Mouse (Mus musculus): ENCODE results near the gene 4931422A03Rik. TPM values are rescaled to one million over a fixed set of nuclear protein-coding genes. Genes with fewer than 3 reads are reported as not detected.

4931422A03Rik gene
- polyA plus RNA-seq, 1 experiment: not detected

- Histone ChIP-seq H3K36me3 (ENCODE audit: control insufficient read depth, insufficient read depth, low read length, poor library complexity, severe bottlenecking) (no peaks in the 10 kb centered on the region), H3K27ac (ENCODE audit: insufficient read depth, low read length) (no peak overlapping the region), H3K9me3 (replicated peaks; ENCODE audit: control insufficient read depth, insufficient read depth, low read length, poor library complexity, severe bottlenecking) (no peaks in the 10 kb centered on the region), H3K27me3 (ENCODE audit: control insufficient read depth, insufficient read depth, low read length, poor library complexity, severe bottlenecking) (no peaks in the 10 kb centered on the region), H3K4me1 (ENCODE audit: control insufficient read depth, insufficient read depth, low read length) (no peaks in the 10 kb centered on the region), H3K4me3 (ENCODE audit: low read depth, low read length) (no peak overlapping the region), H3K9ac (ENCODE audit: low read depth, poor library complexity, severe bottlenecking) (no peak overlapping the region)
- TF ChIP-seq CTCF (IDR thresholded peaks at IDR 0.05; ENCODE audit: low read depth, low read length) (no peak), POLR2A (IDR thresholded peaks at IDR 0.05; ENCODE audit: insufficient read depth, low read length) (no peak), EP300 (IDR thresholded peaks at IDR 0.05; ENCODE audit: insufficient read depth, low read depth, low read length) (no peak)
These were observed 87.1 kb downstream of the 4931422A03Rik start for GRCm38 (mm10) chr2:103941085-103941484.

GRCm38 (mm10) chr2:103939003-103939402, 89.2 kb downstream of the 4931422A03Rik start:
- no peaks in the 10 kb centered on the region for H3K9me3 ChIP-seq (replicated peaks; ENCODE audit: control insufficient read depth, insufficient read depth, low read length, poor library complexity, severe bottlenecking)
- TF ChIP-seq EP300 (IDR thresholded peaks at IDR 0.05; ENCODE audit: insufficient read depth, low read depth, low read length) (no peak), POLR2A (IDR thresholded peaks at IDR 0.05; ENCODE audit: insufficient read depth, low read length) (no peak), CTCF (IDR thresholded peaks at IDR 0.05; ENCODE audit: low read depth, low read length) (no peak)
- no peak overlapping the region for H3K27ac ChIP-seq (ENCODE audit: insufficient read depth, low read length)
- no peak overlapping the region for H3K4me3 ChIP-seq (ENCODE audit: low read depth, low read length)
- no peak overlapping the region for H3K9ac ChIP-seq (ENCODE audit: low read depth, poor library complexity, severe bottlenecking)
- H3K27me3 ChIP-seq (ENCODE audit: control insufficient read depth, insufficient read depth, low read length, poor library complexity, severe bottlenecking): no peaks in the 10 kb centered on the region
- H3K36me3 ChIP-seq (ENCODE audit: control insufficient read depth, insufficient read depth, low read length, poor library complexity, severe bottlenecking): no peaks in the 10 kb centered on the region
- H3K4me1 ChIP-seq (ENCODE audit: control insufficient read depth, insufficient read depth, low read length): no peaks in the 10 kb centered on the region

GRCm38 (mm10) chr2:103938573-103938972, 89.6 kb downstream of the 4931422A03Rik start:
- TF ChIP-seq EP300 (IDR thresholded peaks at IDR 0.05; ENCODE audit: insufficient read depth, low read depth, low read length) (no peak), POLR2A (IDR thresholded peaks at IDR 0.05; ENCODE audit: insufficient read depth, low read length) (no peak), CTCF (IDR thresholded peaks at IDR 0.05; ENCODE audit: low read depth, low read length) (no peak)
- H3K4me1 ChIP-seq (ENCODE audit: control insufficient read depth, insufficient read depth, low read length): no peaks in the 10 kb centered on the region

GRCm38 (mm10) chr2:103937670-103938069, 90.5 kb downstream of the 4931422A03Rik start:
- Histone ChIP-seq H3K4me1 (ENCODE audit: control insufficient read depth, insufficient read depth, low read length) (no peaks in the 10 kb centered on the region), H3K4me3 (ENCODE audit: low read depth, low read length) (no peak overlapping the region), H3K36me3 (ENCODE audit: control insufficient read depth, insufficient read depth, low read length, poor library complexity, severe bottlenecking) (no peaks in the 10 kb centered on the region), H3K9me3 (replicated peaks; ENCODE audit: control insufficient read depth, insufficient read depth, low read length, poor library complexity, severe bottlenecking) (no peaks in the 10 kb centered on the region), H3K27me3 (ENCODE audit: control insufficient read depth, insufficient read depth, low read length, poor library complexity, severe bottlenecking) (no peaks in the 10 kb centered on the region), H3K9ac (ENCODE audit: low read depth, poor library complexity, severe bottlenecking) (no peak overlapping the region), H3K27ac (ENCODE audit: insufficient read depth, low read length) (no peak overlapping the region)
- no peak for TF ChIP-seq CTCF (IDR thresholded peaks at IDR 0.05; ENCODE audit: low read depth, low read length)

More at GRCm38 (mm10) chr2:103938573-103938972, 89.6 kb downstream of the 4931422A03Rik start:
- no peaks in the 10 kb centered on the region for H3K9me3 ChIP-seq (replicated peaks; ENCODE audit: control insufficient read depth, insufficient read depth, low read length, poor library complexity, severe bottlenecking)
- H3K4me3 ChIP-seq (ENCODE audit: low read depth, low read length): no peak overlapping the region
- no peak overlapping the region for H3K9ac ChIP-seq (ENCODE audit: low read depth, poor library complexity, severe bottlenecking)
- no peaks in the 10 kb centered on the region for H3K36me3 ChIP-seq (ENCODE audit: control insufficient read depth, insufficient read depth, low read length, poor library complexity, severe bottlenecking)
- H3K27me3 ChIP-seq (ENCODE audit: control insufficient read depth, insufficient read depth, low read length, poor library complexity, severe bottlenecking): no peaks in the 10 kb centered on the region
- no peak overlapping the region for H3K27ac ChIP-seq (ENCODE audit: insufficient read depth, low read length)

- H3K4me1 ChIP-seq (ENCODE audit: control insufficient read depth, insufficient read depth, low read length): no peaks in the 10 kb centered on the region
- H3K27me3 ChIP-seq (ENCODE audit: control insufficient read depth, insufficient read depth, low read length, poor library complexity, severe bottlenecking): no peaks in the 10 kb centered on the region
- TF ChIP-seq CTCF (IDR thresholded peaks at IDR 0.05; ENCODE audit: low read depth, low read length) (no peak), POLR2A (IDR thresholded peaks at IDR 0.05; ENCODE audit: insufficient read depth, low read length) (no peak), EP300 (IDR thresholded peaks at IDR 0.05; ENCODE audit: insufficient read depth, low read depth, low read length) (no peak)
- H3K27ac ChIP-seq (ENCODE audit: insufficient read depth, low read length): no peak overlapping the region
- no peak overlapping the region for H3K4me3 ChIP-seq (ENCODE audit: low read depth, low read length)
- H3K36me3 ChIP-seq (ENCODE audit: control insufficient read depth, insufficient read depth, low read length, poor library complexity, severe bottlenecking): no peaks in the 10 kb centered on the region
- no peak overlapping the region for H3K9ac ChIP-seq (ENCODE audit: low read depth, poor library complexity, severe bottlenecking)
- no peaks in the 10 kb centered on the region for H3K9me3 ChIP-seq (replicated peaks; ENCODE audit: control insufficient read depth, insufficient read depth, low read length, poor library complexity, severe bottlenecking)
These were observed 91.5 kb downstream of the 4931422A03Rik start for GRCm38 (mm10) chr2:103936666-103937065.

- Histone ChIP-seq H3K9ac (ENCODE audit: low read depth, poor library complexity, severe bottlenecking) (no peak overlapping the region), H3K9me3 (replicated peaks; ENCODE audit: control insufficient read depth, insufficient read depth, low read length, poor library complexity, severe bottlenecking) (no peaks in the 10 kb centered on the region), H3K36me3 (ENCODE audit: control insufficient read depth, insufficient read depth, low read length, poor library complexity, severe bottlenecking) (no peaks in the 10 kb centered on the region), H3K27me3 (ENCODE audit: control insufficient read depth, insufficient read depth, low read length, poor library complexity, severe bottlenecking) (no peaks in the 10 kb centered on the region), H3K4me1 (ENCODE audit: control insufficient read depth, insufficient read depth, low read length) (no peaks in the 10 kb centered on the region), H3K4me3 (ENCODE audit: low read depth, low read length) (no peak overlapping the region), H3K27ac (ENCODE audit: insufficient read depth, low read length) (no peak overlapping the region)
- no peak for TF ChIP-seq CTCF (IDR thresholded peaks at IDR 0.05; ENCODE audit: low read depth, low read length)
- no peak for TF ChIP-seq EP300 (IDR thresholded peaks at IDR 0.05; ENCODE audit: insufficient read depth, low read depth, low read length)
- TF ChIP-seq POLR2A (IDR thresholded peaks at IDR 0.05; ENCODE audit: insufficient read depth, low read length): no peak
These were observed 92.3 kb downstream of the 4931422A03Rik start for GRCm38 (mm10) chr2:103935691-103936435.
